Mouse (Mus musculus) kidney, adult 8-10 months (tissue): Measurements from ENCODE around the gene Plet1.
A peak's percentile ranks its signal among the peaks of the same experiment; 100 is the strongest.

Experiments used
- DNase-seq, 2 experiments: peaks; one replicate each; pipeline ENCODE4 v3.0.0; 2022

Plet1 gene

DNA sequence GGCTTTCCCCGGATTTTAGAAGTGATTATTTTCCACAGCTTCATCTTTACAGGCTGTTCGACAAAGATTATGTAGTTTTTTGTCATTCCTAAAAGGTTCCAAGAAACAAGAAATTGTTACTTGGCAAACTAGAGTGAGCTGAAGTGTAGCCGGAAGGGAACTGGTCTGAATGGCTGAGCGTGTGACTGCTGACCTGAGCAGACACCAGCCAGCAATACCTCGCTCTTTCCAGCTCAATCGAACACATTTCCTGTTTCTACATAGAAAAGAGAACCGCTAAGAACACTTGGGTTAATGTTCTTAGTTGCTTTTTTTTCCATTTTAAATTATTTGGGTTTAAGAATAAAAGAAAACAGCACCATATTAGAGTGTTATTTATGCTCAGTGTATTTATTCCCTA, 45.8 kb downstream of the Plet1 start:
- DNase-seq = no peak

DNA sequence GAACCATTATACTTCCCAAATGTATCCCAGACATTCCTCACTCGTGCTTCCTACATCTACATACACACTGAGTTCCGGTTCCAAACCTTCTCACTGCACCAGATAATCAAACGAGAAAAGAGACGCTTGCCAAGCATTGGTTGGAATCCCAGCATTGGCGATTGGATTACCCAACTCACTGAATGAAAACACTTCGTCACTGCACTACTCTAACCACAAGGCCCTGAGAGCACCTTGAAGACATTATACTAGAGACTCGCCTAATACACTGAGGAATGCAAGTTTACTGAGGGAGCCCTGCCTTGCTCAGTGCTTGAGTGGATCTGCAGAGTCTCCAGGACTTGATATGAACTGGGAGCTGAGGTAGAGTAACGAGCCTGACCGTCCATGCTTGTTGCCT, 48.1 kb downstream of the Plet1 start:
- DNase-seq = no peak

DNA sequence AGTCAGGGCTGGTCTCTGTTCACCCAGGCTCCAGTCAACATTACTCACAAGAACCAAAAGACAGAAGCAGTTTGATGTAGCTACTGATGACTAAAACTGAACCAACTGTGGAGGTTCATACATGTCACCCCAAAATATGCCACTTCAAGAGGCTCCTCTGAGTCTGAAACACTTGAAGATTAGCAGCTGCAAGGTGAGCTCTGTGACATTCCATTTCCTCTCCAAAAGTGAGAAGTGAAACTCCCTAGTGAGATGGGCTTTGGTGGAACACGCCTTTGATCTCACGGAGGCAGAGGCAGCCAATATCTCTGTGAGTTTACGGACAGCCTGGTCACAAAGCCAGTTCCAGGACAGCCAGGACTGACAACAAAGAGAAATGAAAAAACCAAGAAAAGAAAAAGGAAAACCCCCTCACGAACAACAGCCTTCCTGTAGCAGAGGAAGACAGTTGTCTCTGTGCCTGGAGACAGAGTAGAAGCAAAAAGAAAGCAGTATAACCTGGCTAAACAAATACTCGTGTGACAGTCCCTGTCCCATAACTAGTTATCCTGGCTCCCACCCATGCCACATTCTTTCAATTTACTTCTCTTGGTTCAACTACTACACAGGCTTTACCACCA, 53.6 kb downstream of the Plet1 start:
- no peak for DNase-seq

DNA sequence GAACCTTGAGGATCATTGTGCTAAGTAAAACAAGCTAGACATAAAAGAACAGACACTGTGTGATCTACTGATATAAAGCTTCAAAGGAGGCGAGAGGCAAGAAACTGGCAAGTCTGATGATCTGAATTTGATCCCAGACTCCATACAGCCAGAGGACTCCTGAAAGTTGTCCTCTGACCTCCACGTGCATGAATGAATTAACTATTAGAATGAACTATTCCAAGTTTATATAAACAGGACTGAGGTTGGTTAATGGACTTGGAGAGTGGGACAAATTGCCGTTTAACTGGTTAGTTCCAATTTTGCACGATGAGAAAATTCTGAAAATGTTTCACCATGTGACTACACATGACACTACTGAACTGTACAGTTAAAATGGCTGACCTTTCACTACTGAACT, 54.6 kb downstream of the Plet1 start:
- no peak for DNase-seq

DNA sequence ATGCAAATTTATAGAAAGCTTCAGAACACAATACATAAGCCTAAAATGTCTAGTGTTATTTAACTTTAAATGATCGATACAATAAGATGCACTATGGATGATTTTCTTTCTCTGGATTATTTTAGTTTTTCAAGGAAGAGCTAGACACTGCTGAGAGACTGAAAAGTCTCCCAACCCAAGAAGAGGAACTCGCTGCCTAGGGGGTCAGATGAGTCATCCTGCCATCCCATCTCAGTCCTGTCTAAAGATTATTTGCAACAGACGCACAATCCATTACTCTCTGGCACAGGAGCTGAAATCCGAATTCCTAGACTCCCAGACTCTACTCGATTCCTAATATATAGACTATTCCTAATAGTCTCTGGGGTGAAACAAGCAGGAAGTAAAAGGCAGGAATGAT, 57.9 kb downstream of the Plet1 start:
- DNase-seq = no peak

GRCm38 (mm10) chr9:50553547-50553946, 59.2 kb downstream of the Plet1 start:
- DNase-seq = no peak

GRCm38 (mm10) chr9:50554241-50555093, 60.1 kb downstream of the Plet1 start, which contains the start of gene Il18:
TSS of gene Il18 (plus strand) at chr9:50554827.
- peak in 1 of 2 experiments; percentile 46 for DNase-seq

DNA sequence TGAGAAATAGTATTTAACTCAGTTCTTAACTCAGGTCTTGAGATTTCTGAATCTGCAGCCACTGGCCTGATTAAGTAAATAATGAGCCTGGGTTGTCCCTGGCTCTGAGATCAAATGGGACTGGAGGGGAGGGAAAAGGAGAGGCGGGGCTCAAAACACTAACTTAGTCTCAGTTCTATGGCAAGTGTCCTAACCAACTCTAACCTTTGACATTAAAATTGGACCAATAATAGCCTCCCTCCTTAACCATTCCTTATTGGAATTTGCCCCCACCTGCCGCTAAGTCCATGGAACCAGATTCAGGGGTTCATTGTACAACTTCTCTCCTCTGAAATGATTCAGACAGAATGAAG, 60.7 kb downstream of the Plet1 start, which contains the start of gene Bco2:
Gene Bco2, minus strand, starts transcription at position 88 of the 353 bp plus-strand sequence.
- peak; percentile 65 to 79 for DNase-seq
